Mouse (Mus musculus) right cerebral cortex, postnatal 25 days (tissue): Measurements from ENCODE around the gene Gm45140.

Source experiments
- DNase-seq: peaks from one replicate; pipeline ENCODE4 v3.0.0; 2022

Gm45140 gene

GRCm38 (mm10) chr6:87842254-87842653 lies 6.7 kb upstream of the Gm45140 start:
- DNase-seq, result no peak

- DNase-seq, result no peak
Measured at GRCm38 (mm10) chr6:87841635-87842034, 6.0 kb upstream of the Gm45140 start.

GRCm38 (mm10) chr6:87839797-87840341 lies 4.3 kb upstream of the Gm45140 start:
- DNase-seq, result no peak

- peak; percentile 96 for DNase-seq
Measured at GRCm38 (mm10) chr6:87838551-87839197, 3.1 kb upstream of the Gm45140 start, which contains the start of gene Isy1. Gene Isy1, minus strand, starts transcription at chr6:87838798.

GRCm38 (mm10) chr6:87820366-87820765 lies 15.2 kb downstream of the Gm45140 start:
- no peak for DNase-seq

DNA sequence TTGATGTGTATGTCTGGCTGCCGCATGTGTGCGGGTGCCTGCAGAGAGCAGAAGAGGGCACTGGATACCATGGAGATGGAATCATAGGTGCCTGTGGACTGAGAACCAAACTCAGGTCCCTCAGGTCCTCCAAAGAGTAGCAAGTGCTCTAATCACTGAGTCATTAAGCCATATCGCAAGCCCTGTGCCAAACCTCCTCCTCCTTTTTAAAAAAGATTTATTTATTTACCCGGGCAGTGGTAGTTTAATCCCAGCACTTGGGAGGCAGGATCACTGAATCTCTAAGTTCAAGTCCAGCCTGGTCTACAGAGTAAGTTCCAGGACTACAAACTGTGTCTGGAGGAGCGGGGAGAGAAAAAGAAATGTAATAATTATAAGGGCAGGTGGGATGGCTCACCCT lies 21.1 kb downstream of the Gm45140 start:
- no peak for DNase-seq

DNA sequence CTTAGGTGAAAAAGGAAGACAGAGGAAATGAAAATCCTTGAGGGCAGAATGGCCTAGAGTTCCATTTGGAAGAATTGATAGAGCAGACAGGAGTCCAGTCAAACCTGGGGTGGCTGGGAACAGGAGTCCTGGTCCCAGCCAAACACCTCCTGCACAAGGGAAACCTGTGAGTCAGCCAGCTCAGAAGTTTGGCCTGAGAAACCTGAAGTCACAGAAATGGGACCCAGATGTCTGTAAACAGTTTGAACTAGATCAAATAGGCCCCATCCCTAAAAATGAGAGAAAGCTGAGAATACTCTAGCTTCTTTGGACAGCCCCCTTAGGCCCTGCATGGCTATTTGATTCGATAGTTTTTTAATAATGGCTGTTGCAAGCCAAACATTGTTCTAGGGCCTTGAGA lies 22.9 kb downstream of the Gm45140 start:
- no peak for DNase-seq

DNA sequence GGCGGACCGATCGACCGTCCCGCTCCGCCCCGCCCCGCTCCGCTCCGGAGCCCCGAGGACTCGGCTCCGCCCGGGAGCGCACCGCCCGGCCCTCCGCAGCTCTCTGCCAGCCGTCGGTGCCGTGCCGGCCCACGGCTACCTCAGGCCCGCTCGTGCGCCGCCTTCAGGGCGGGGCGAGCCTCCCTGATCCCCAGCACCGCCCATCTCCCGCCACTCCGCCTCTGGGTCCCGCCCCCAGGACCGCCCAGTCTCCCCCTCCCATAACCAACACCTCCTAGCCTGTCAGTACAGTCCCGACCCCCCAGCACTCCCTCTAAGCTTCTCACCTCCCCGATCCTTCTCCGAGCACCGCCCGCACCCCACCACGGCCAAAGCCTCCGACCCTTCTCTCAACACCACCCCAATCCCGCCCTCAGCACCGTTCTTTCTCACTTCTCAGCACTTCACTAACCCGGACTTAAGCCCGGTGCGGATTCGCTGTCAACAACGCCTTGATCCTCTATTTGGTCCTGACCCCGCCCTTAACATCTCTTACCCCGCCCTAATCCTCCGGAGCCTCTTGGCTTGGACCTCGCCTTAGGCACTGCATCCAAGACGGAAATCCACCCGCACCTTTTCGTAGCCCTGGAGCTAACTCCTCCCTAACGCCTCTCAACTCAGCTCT lies 23.8 kb downstream of the Gm45140 start, which contains the start of gene Rab43:
TSS of gene Rab43 (minus strand) at position 490 of the 664 bp plus-strand sequence.
- DNase-seq, result peak; percentile 91

DNA sequence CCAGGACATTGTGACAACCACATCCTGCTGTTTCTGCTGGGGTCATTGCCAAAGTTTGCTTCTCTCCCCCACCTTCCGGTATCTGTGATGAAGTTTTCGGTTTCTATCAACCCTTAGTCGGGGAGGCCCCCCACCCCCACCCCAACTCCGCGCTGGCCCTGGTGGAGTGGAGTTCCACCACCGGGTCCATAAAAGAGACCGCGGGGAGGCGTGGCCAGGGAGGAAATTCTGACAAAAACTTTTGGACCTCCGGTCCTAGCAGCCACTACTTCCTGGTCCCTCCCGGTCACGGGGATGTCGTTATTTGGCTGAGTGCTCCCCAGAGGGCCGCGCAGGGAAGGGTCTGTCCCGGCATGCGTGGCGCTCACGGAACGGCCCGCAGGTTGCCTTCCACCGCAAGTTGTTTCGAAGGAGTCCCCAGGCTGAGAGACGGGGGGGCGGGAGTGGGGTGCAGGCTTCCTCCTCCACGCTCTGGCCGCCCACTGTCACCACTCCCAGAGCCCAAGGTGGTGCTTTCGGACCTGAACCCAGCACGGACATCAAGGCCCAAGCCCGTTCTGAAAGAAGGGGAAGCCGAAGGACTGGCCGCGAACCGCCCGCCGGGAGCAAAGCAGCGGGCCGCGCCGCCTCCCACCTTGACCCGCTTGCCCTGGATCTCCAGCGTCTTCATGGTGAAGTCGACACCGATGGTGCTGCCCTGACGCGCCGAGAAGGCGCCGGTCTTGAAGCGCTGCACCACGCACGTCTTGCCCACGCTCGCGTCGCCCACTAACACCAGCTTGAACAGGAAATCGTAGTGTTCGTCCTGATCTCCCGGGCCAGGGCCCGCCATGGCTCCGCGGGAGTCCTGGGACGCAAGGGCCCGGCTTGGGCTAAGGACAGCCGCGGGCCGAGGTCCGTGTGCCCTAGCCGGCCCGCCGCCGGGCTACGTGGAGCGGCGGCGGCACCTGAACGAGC lies 24.6 kb downstream of the Gm45140 start:
- DNase-seq, result peak; percentile 36

DNA sequence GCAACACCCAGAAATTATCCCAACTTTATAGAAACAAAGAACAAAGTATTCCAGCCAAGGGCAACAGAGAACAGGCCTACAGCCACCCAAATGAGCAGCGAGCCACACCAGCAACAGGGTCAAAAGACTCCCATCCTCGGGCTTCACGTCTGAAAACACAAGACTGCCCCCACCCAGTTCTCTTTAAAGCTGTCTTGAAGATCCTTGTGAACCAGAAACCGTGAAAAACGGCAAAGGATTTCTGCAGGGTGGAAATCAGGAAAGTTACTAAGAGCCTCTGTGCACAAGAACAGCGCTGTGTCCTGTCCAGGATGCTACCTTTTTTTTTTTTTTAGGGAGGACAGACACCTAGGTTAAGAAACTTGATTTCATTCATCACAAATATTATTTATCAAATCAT lies 25.3 kb downstream of the Gm45140 start:
- DNase-seq, result no peak

DNA sequence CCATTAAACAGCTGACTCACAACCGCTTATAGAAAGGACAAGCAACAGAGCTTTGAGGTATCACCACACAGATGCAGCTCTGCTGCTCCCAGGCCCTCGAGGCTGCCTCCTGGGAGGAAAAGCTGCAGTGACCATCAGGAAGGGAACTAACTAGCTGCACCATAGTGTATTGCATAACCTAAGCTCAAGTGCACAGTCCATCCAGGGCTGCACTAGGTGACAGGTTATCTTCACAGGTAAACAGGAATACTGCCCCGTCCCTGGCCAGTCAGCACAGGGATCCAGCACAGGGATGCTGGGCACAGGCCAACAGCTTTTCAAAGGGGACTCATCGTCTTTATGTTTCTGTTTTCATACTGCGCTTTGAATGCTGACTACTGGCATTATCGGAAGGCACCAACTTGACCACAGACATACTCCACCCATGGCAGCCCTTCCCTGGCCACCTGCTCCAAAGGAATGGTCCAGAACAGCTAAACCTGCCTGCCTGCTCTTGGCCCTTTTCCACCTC lies 25.9 kb downstream of the Gm45140 start:
- no peak for DNase-seq

DNA sequence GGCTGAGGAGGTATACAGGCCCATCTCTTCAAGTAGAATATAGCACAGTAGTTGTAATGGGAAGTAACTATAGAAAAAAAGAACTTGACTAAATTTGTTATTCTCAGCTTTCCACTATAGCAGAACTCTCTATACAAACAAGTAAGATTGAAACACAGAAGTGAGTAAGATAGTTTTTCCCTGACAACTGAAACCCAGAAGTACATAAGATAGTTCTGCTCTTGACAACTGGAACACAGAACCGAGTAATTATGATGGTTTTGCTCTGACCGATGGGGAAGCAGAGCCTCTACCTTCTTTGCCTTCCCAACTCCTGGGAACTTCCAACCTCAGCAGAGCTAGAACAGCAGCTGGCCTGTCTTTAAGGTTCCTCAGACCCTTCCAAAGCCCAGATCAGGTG lies 26.5 kb downstream of the Gm45140 start:
- DNase-seq, result no peak

DNA sequence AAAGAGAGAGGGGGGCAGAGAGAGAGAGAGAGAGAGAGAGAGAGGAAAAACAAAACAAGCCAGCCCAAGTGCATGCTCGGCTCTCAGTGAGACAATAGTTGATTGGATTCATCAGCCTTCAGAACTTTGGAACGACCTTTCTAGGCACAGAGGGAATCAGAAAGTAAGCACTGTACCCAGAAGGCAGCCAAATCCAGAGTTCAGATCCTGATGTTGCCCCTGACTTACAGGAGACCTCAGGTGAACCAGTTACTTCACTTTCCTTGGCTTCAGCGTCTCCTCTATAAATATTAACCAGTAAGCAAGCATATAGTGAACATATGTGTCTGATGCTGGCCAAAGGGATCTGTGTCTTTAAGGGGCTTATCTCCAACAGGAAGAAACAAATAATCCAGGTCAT lies 27.1 kb downstream of the Gm45140 start:
- DNase-seq, result no peak

DNA sequence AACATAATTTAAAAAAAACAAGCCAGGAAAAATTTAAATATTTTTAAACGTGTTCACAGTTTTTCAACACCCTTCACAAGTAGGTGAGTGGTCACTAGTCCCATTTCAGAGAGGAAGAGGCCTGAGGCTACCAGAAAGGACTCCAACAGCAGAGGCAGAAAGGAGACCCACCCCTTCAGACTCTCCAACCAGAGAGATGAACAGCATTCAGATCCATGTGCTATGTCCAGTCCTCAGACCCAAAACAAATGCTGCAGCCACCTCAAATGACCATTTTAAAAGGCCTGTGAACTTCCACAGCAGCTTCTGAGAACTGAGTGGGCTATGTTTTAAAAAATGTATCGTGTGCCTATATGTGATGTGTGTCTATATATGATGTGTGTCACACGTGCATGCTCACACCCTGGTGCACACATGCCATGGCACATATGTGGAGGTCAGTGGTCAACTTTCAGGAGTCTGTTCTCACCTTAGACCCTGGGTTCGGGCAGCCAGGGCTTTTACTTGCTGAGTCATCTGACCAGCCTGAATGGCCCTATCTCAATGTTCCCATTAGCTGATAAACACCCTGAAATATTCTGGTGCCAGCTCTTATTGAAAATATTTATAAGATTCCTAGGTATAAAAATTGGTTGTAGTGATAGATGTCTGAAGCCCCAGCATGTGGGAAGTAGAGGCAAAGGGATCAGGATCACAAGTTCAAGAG lies 27.7 kb downstream of the Gm45140 start:
- DNase-seq, result no peak

DNA sequence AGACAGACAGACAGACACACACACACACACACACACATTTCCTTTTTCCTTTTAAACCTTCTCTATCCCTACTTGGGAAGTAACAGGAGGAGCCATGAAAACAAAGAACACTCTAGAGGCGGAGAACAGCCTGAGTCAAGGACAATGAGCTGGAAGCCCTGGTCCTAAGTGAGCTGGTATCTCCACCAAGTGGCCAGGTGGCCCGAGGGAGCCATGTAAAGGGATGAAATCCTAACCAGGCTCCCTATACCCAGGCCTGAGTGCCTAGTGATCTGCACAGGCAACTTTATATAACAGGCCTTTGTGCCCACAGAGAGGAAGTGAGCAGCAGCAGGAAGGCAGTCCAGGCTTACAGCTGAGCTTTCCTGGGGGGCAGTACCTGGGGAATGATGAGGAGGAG lies 28.7 kb downstream of the Gm45140 start:
- no peak for DNase-seq

- no peak for DNase-seq
Measured at GRCm38 (mm10) chr6:87806028-87806427, 29.6 kb downstream of the Gm45140 start.

- no peak for DNase-seq
Measured at GRCm38 (mm10) chr6:87805448-87805847, 30.1 kb downstream of the Gm45140 start.

DNA sequence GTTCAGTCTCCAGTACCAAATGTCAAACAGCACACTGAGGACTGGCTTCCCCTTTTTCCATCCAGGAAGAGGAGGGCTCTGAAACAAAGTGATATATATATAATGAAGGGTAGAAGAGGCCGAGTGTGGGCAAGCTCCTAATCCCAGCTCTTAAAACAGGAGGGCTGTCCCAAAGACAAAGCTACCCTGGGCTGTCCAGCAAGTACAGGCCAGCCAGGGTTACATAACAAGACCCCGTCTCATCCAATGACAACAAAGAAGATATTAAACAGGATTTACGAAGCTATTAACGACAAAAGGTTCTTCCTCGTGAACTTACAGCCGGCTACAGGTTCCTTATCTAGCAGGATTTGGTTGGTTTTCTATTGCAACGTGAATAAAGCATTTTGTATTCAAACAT lies 30.7 kb downstream of the Gm45140 start:
- DNase-seq, result no peak

DNA sequence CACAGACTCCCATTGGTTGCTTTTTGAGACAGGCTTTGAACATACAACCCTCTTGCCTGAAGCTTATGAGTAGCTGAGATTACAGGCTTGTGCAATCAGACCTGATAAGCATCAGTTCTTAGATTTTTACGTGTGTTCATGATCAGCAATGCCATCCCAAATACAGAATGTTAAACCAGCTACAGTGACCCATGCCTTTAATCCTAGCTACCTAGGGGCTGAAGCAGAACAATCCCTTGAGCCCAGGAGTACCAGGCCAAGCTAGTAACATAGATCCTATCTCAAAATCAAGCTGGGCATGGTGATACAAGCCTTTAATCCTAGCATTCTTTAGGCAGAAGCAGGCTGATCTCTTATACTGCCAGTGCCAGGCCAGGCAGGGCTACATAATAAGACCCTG lies 31.6 kb downstream of the Gm45140 start:
- no peak for DNase-seq

- DNase-seq, result no peak
Measured at GRCm38 (mm10) chr6:87802462-87802861, 33.1 kb downstream of the Gm45140 start.

- no peak for DNase-seq
Measured at GRCm38 (mm10) chr6:87799576-87799975, 36.0 kb downstream of the Gm45140 start.

DNA sequence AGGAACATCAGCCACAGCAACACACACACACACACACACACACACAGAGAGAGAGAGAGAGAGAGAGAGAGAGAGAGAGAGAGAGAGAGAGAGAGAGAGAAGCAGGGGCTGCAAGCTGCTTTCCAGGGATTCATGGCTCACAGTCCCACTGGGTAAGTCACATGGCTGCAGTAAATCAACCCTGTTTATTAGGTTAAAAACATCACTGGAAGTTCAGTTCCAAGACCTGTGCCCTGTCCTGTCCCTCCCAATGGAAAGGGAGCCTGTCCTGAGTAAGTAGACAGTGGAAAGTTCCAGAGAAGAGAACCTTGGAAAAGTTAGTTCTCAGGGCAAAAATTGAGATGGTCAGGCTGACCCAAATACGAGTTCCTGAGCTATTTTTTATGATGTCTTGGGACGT lies 38.3 kb downstream of the Gm45140 start:
- DNase-seq, result no peak
